Mouse (Mus musculus) thymus, postnatal 4 days (tissue): Measurements from ENCODE around the gene Pus1.

Experiments
- DNase-seq: peaks from one replicate; pipeline ENCODE4 v3.0.0; 2021

The Pus1 gene

DNA sequence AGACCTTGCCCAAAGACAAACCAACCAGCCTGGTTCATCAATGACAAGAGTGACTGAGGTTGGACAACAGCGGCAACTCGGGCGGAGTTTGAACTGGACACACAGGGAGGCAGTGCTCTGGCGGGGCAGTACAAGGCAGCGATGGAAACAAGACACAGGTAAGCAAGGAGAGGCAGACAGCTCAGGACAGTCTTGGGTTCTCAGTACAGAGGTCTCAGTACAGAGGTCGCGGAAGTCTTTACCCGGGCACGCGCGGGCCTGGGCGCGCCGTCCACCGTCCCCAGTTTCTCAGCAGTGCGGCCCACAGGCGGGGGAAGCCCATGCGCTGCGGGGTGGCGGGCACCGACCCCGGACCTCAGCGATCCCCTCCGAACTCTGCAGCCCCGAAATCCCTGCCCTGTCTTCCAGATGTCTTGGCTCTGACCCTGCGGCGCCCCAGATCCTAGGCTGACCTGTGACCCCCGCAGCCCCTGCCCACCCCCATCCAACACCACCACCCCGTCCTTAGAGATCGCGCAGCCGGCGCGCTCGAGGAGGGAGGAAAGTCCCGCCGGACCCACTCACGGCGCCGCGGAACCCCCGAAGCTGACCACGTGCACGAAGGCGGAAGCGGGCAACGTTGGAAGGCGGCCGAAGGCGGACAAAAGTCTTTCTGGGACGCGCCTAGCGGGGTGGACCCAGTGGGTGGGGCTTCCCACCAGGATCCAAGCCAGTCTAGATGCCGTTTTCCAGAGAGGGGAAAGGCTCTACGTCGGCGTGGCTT is at the start of gene Pus1:
Gene Pus1 (minus strand): TSS at position 662 of the 763 bp plus-strand sequence.
- DNase-seq: peak; percentile 88

DNA sequence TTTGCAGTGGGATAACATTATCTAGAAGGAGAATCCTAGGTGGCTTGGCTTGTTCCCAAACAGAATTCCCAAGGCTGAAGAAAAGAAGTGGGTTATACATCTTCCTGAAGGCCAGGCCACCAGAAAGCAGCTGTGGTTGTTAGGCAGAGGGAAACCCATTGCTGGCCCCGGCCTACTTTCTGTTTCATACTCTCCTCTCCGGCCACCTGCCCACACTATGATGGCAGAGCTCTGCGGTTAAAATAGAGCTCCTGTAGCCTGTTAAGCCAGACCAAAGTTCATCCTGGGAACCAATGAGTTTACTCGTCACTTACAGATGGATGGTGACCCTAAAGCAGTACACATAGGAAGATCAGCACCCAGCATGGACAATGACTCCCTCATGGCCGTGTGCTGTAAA is 47.1 kb upstream of the Pus1 start:
- no peak for DNase-seq

DNA sequence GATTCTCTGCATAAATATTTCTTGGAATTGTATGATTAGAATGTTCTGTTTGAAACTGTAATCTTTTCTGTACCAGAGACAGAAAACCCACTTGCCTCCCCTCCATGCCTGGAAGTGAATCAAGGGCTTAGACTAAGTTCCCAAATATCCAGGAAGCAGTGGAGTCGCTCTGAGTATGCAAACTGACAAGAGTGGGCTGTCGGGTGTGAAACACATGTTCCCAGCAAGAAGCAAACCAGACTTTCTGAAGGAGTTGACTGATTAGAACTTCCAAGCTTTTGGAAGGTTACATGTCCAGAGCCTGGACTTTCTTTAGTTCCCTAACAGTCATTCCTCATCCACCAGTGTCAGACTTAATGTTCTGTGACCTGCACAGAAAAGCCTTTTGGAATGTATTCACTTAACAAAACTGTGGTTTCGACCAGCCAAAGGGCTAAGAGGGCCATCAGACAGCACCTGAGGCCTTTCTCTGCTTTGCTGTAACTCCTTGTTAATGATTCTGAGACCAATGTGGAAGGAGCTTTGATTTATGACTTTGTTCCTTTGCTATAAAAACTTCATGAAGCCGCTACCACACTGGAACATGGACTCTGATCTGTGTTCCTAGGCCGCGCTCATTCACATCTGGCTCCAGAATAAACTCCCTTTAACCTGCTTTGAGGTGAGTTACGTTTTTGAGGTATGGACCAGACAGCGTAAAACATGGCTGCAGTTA is 46.5 kb upstream of the Pus1 start:
- DNase-seq: no peak

DNA sequence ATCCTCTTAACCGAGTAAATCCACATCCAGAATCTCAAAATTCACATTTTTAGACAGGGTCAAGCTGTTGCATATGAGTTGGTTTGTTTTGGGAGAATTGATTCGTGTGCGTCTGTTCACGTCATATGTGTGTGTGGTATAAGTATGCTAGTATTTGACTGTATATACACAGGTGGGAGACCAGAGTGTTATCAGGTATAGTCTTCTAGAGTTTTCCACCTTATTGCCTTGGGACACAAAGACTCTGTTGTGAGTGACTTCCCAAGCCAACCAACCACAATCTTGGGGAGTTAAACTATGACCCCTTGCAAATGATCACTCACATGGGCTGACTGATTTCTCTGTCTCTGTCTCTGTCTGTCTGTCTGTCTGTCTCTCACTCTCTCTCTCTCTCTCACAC is 44.0 kb upstream of the Pus1 start:
- no peak for DNase-seq

DNA sequence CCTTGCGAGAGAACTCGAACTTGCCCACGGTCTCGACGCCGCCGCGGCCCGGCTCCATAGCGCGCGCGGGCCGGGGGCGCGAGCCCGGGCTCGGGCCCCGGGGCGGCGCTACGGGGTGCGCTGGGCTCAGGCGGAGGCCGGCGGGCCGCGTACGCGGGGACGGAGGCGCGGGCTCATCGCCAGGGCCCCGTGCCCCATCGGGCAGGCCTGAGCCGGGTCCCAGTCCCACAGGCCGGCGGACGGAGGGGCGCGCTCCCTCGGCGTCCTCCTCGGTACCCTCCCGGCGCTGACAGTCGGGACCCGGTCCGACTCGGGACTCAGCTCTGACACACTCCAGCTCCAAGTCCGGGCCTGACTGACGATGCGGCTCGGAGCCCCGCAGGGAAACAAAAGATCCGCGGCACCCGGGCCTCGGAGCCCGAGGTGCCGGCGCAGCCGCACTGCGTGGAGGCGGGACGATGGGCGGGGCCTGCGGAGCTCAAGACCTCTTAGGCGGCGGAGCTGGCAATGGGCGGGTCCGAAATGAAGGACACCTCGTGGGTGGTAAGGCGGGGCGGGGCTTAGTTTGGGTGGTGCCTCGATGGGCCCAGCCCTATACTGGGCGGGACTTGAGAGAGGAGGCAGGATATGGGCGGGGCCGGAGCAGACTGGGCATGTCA is 29.3 kb upstream of the Pus1 start, which contains the start of gene Ulk1:
Gene Ulk1 (minus strand): TSS at position 431 of the 659 bp plus-strand sequence.
- DNase-seq: peak; percentile 100

DNA sequence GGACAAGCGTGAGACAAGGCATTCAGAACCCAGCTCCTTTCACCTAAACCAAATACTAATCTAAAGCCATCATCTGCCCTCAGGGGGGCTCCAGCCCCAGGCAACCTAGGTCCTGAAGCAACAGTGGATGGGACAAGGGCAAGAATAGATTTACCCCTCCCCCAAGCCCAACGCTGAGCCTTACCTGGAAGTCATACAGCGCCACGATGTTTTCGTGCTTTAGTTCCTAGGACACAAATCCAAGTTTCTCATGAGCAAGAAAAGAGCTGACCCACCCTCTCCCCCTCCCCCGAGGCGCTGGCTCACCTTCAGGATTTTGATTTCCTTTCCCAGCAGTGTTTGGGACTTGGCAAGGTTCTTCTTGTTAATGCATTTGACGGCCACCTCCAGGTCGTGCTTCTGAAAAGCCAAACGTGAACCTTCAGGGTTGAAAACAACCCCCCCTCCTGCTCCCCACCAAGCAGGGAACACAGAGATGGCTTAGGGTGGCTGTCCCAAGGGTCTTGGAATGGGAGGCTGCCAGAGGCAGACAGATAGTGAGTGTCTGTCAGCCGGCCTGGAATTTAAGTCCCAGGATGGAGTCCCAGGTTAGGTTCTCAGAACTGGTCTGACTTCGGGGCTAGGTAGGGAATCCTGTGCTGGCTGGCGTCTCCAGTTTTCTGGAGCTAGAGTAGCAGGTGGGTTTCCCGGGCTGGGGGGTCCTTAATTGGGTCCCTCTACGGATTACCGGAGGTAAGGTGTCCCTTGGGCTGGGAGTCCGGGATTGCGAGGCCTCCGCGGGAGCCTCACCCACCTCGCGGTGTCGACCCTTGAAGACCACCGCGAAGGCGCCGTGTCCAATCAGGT is 28.6 kb upstream of the Pus1 start:
- peak; percentile 33 for DNase-seq

- peak; percentile 71 for DNase-seq
Measured at GRCm38 (mm10) chr5:110808061-110808631, 27.7 kb upstream of the Pus1 start.

DNA sequence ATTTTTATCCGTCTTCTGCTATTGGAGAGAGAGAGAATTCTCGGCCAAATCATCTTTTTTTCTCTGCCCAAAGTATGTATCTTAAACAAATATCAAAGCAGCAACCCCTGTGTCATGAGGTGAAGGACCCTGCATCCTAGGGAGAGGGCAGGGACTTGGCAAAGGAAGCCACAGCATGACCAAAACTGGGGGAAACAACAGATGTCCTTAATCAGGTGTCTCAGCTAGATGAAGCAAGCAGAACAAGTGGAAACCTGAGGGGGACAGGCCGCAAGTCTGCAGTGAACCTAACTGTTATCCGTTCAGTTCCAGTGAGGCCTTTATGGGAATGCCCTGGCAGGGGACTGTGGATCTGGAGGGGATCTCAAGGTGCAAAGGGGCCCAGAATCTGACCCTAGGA is 27.0 kb upstream of the Pus1 start:
- DNase-seq: no peak

DNA sequence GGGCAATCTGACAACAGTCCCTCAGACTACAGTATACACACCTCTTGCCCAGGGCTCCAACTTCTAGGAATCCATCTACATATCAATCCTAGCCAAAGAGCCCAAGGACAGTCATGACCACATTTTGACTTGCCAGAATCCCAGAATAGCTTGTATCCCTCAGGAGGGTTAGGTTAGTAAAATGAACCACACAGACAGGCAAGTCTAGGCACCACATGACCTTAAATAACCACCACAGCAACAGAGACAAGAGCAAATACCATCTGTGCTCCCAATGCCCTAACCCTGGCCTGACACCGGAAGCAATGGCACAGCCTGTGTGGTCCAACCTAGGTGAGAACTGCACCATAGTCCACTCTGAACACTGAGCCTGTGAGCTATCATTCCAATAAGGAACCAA is 26.2 kb upstream of the Pus1 start:
- no peak for DNase-seq

GRCm38 (mm10) chr5:110806154-110806553 is 25.7 kb upstream of the Pus1 start:
- DNase-seq: no peak

DNA sequence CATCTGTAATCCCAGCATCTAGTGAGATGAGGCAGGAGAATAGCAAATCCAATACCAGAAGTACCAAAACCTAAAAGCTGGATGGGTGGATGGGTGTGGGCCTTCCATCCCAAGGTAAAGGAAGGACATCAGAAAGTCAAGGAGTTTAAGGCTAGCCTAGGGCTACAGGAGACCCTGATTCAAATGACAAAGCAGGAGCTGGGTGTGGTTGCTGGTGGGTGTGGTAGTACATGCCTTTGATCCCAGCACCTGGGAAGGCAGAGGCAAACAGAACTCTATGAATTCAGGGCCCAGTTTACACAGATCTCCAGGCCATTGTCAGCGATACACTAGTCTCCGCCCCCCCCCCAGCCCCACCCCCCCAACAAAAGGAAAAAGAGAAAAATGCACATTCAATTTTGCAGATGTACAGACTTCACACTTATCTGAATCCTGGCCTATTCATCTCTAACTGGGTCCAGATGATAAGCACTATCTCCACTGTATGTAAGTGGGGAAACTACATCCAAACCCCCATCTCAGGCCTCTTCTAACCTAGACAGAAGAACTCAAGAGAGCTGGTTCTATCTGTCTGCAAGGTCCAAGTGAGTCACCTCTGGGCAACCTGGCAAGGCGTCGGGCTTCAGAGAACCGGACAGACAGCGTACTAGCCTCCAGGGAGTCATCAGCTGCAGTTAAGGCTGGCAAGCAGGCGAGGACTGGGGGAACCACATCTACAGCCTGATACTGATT is 23.7 kb upstream of the Pus1 start:
- no peak for DNase-seq

GRCm38 (mm10) chr5:110802809-110803208 is 22.4 kb upstream of the Pus1 start:
- DNase-seq: no peak

GRCm38 (mm10) chr5:110802186-110802585 is 21.7 kb upstream of the Pus1 start:
- no peak for DNase-seq

GRCm38 (mm10) chr5:110801036-110801624 is 20.7 kb upstream of the Pus1 start:
- DNase-seq: no peak

DNA sequence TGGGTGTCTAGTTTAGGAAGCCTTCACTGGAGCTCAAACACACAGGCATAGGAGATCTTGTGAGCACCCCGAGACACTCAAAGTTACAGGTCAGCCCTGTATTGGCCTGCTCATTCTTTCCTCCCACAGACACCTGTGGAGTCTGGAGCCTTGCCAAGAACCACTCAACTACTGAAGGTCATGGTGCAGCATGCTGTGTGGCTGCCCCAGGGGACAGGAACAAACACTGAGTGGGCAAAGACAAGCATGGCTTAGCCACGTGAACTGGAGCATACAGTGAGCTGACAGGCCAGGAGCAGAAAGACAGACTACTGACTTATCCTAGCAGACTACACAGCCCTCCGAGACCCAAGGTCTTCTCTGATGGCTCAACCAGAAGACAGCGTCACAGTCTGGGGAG is 17.2 kb upstream of the Pus1 start:
- DNase-seq: no peak

GRCm38 (mm10) chr5:110794363-110794762 is 13.9 kb upstream of the Pus1 start:
- no peak for DNase-seq

GRCm38 (mm10) chr5:110788684-110789083 is 8.2 kb upstream of the Pus1 start:
- peak; percentile 59 for DNase-seq

- peak; percentile 47 for DNase-seq
Measured at GRCm38 (mm10) chr5:110786081-110786835, 5.8 kb upstream of the Pus1 start.

- no peak for DNase-seq
Measured at GRCm38 (mm10) chr5:110783150-110783549, 2.7 kb upstream of the Pus1 start.

DNA sequence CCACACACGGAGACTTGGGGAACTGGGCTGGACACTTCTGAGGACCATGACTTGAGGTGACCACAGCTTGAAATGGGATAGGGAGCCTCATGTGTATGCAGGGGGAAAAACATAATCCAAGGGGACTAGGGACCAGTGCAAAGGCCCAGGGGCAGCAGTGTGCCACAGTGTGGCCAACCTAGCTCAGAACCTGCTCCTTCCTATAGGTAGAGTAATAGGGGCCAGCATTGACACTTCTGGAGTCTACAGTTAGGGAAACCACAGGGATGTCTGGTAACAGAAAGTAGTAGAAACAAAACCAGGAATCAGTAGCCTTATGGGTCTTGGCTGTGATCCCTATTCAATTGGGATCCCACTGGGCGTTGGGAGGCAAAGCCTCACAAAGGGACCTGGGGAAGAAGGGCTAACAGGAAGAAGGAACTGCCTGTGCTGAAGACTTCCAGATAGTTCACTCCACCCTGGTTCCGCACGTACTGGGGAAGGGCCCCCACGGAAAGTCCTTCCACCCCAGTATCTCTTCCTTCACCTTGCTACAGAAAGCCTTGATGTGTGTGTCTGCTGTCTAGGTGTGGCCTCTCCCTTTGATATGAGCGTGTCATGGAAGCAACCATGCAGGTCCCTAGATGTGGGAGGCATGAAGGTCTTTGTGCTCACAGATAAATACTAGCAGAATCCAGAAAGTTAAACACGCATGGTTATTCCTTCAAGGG is 1.2 kb upstream of the Pus1 start:
- DNase-seq: no peak
